Mouse (Mus musculus) limb, embryonic 10.5 days (tissue): ENCODE measurements around the gene Unc45a. TPM values are rescaled to one million over a fixed set of nuclear protein-coding genes. Genes with fewer than 3 reads are reported as not detected.

ENCODE experiments used
- DNase-seq: peaks from one replicate; pipeline ENCODE4 v3.0.0-alpha.2; 2017; ENCODE audit warnings: low spot score
- H3K27ac ChIP-seq: fragments of 300-500 bp; sonication (generic); 2 replicates; pipeline ENCODE4 v1.5.1; 2016; ENCODE audit warnings: mild to moderate bottlenecking
- H3K27me3 ChIP-seq: fragments of 300-500 bp; sonication (generic); 2 replicates; pipeline ENCODE4 v1.6.1; 2016; ENCODE audit warnings: low read depth, mild to moderate bottlenecking; ENCODE audit not compliant: poor library complexity, severe bottlenecking
- H3K36me3 ChIP-seq: fragments of 300-500 bp; sonication (generic); 2 replicates; pipeline ENCODE4 v1.6.1; 2016; ENCODE audit warnings: mild to moderate bottlenecking, moderate library complexity
- H3K4me1 ChIP-seq: fragments of 300-500 bp; sonication (generic); 2 replicates; pipeline ENCODE4 v1.6.1; 2016
- H3K4me3 ChIP-seq: fragments of 300-500 bp; sonication (generic); 2 replicates; pipeline ENCODE4 v1.5.1; 2016; ENCODE audit warnings: mild to moderate bottlenecking, moderate library complexity
- H3K9me3 ChIP-seq: fragments of 300-500 bp; sonication (generic); replicated peaks from 2 replicates; pipeline ENCODE4 v1.6.1; 2016; ENCODE audit warnings: mild to moderate bottlenecking
- WGBS: fragments of 180-500 bp; shearing (Covaris S2); methylation state at CpG from one replicate; pipeline ENCODE4 v1.1.7; 2016; 5-methylcytosine and 5-hydroxymethylcytosine counted together
- polyA plus RNA-seq: library from polyadenylated mRNA; unstranded; fragments of >200 nt; fragmentation: Nextera tagmentation; extraction: Ambion mirVana; gene quantifications from 2 replicates; pipeline ENCODE4 v1.2.1, GENCODE M21; 2016

Unc45a gene
- polyA plus RNA-seq, 1 experiment from 2014 or later = 51.8 TPM

DNA sequence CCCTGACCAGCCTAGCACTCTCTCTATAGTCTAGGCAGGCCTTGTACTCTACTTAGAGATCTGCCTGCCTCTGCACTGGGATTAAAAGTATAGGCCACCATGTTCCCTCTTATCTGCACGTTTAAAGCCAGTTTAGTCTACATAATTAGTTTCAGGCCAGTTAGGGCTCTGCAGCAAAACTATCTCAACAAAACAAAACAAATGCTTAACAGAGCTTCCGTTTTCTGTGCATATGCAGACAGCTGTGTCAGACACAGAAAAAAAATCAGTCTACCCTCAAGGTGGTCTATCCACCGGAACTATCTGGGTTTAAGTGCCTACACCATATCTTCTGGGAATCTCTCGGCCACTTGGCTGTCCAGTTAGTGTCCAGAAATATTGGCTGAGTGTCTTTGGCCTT is 32.5 kb upstream of the Unc45a start:
- no peaks in the 10 kb centered on the region for H3K27me3 ChIP-seq
- peaks cover 5% of the 10 kb centered on the region for H3K36me3 ChIP-seq
- no peaks in the 10 kb centered on the region for H3K9me3 ChIP-seq
- no peak overlapping the region for H3K4me3 ChIP-seq
- DNase-seq = no peak
- peaks cover 25% of the 10 kb centered on the region for H3K4me1 ChIP-seq
- H3K27ac ChIP-seq = no peak overlapping the region
- WGBS = 83% methylated on average over 4 of the region's 4 CpGs

- no peaks in the 10 kb centered on the region for H3K27me3 ChIP-seq
- H3K4me1 ChIP-seq = peaks cover 25% of the 10 kb centered on the region
- H3K9me3 ChIP-seq = no peaks in the 10 kb centered on the region
- H3K36me3 ChIP-seq = peaks cover 11% of the 10 kb centered on the region
- no peak overlapping the region for H3K27ac ChIP-seq
- DNase-seq = no peak
- no peak overlapping the region for H3K4me3 ChIP-seq
- 66% methylated on average over 2 of the region's 2 CpGs for WGBS
Observed at GRCm38 (mm10) chr7:80372667-80373066, 31.9 kb upstream of the Unc45a start.

DNA sequence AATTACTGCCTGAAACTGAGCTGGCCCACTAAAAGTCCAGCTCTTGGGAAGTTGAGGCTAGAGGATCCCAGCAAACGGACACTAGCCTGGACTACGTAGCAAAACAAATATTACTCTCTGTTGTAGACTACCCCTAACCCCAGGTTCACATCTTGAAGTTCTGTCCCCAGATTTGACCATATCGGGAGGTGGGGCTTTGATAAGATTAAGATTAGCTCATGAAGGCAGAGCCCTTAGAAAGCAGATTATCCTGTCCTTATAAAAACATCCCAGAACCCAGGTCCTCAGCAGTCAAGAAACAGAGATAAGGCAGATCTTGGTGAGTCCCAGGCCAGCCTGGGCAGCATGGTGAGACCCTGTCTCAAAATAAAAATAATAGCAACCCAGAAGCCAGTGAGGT is 31.4 kb upstream of the Unc45a start:
- Histone ChIP-seq H3K27me3 (no peaks in the 10 kb centered on the region), H3K36me3 (peaks cover 16% of the 10 kb centered on the region), H3K4me1 (peaks cover 25% of the 10 kb centered on the region), H3K27ac (no peak overlapping the region), H3K4me3 (no peak overlapping the region), H3K9me3 (no peaks in the 10 kb centered on the region)
- no peak for DNase-seq
- WGBS = 91% methylated on average over 3 of the region's 3 CpGs

- peaks cover 26% of the 10 kb centered on the region for H3K36me3 ChIP-seq
- WGBS = under 1% methylated on average over 86 of the region's 86 CpGs
- no peaks in the 10 kb centered on the region for H3K9me3 ChIP-seq
- H3K4me3 ChIP-seq = peak within 1 kb of the TSS; percentile 74
- peaks cover 25% of the 10 kb centered on the region for H3K4me1 ChIP-seq
- no peaks in the 10 kb centered on the region for H3K27me3 ChIP-seq
- H3K27ac ChIP-seq = peak within 1 kb of the TSS; percentile 92
- peak; percentile 82 for DNase-seq
Observed at GRCm38 (mm10) chr7:80371041-80371751, 30.4 kb upstream of the Unc45a start, which contains the start of gene Man2a2. Gene Man2a2, minus strand, starts transcription at chr7:80371375.

DNA sequence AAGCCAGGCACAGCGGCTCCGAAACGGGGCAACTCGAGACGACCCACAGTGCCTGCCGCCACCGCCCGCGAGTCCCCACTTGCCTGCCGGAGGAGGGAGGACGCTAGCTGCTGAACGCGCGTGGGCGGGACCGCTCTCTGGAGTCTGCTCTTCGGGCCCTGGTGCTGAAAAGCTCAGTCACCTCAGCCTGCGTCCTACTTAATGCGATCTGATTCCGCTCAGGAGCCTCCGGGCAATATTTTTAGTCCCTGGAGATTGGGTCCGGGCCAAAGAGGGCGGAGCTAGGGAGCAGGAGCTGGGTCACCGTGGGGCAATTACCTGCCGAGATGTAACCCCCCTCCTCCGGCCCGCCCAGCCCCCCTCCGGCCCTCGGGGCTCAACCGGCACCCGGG is 29.8 kb upstream of the Unc45a start:
- Histone ChIP-seq H3K27me3 (no peaks in the 10 kb centered on the region), H3K4me1 (peaks cover 25% of the 10 kb centered on the region), H3K27ac (peak overlapping the region; percentile 92), H3K9me3 (no peaks in the 10 kb centered on the region), H3K4me3 (peak overlapping the region; percentile 74), H3K36me3 (peaks cover 31% of the 10 kb centered on the region)
- under 1% methylated on average over 31 of the region's 31 CpGs for WGBS
- DNase-seq = peak; percentile 76

GRCm38 (mm10) chr7:80369967-80370431 is 29.2 kb upstream of the Unc45a start:
- WGBS = 31% methylated on average over 4 of the region's 4 CpGs
- peak overlapping the region; percentile 92 for H3K27ac ChIP-seq
- peaks cover 36% of the 10 kb centered on the region for H3K36me3 ChIP-seq
- DNase-seq = no peak
- H3K27me3 ChIP-seq = no peaks in the 10 kb centered on the region
- peaks cover 25% of the 10 kb centered on the region for H3K4me1 ChIP-seq
- H3K4me3 ChIP-seq = peak overlapping the region; percentile 74
- no peaks in the 10 kb centered on the region for H3K9me3 ChIP-seq

DNA sequence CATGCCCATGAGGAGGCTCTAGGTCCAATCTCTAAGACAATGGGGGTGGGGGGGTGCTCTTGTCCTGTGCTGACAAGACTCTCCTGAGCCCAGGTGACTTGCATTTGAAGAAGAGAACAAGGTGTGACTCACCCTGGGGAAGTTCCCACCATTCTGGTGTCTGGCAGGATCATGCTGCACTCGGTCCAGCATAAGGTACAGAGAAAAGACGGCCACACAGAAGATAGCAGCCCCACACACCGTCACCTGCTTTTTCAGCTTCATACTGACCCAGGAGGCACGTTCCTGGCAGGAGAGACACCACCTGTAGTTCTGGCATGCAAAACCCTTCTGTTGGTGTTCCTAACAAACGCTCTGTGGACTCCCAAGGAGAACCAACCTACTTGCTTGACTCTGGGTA is 28.7 kb upstream of the Unc45a start:
- peaks cover 25% of the 10 kb centered on the region for H3K4me1 ChIP-seq
- no peaks in the 10 kb centered on the region for H3K27me3 ChIP-seq
- H3K27ac ChIP-seq = 0 out of 2 replicates have a peak overlapping the region, but pooled peaks have one; percentile 12
- no peaks in the 10 kb centered on the region for H3K9me3 ChIP-seq
- H3K36me3 ChIP-seq = peaks cover 41% of the 10 kb centered on the region
- H3K4me3 ChIP-seq = peak overlapping the region; percentile 74
- no peak for DNase-seq
- WGBS = 67% methylated on average over 5 of the region's 5 CpGs

DNA sequence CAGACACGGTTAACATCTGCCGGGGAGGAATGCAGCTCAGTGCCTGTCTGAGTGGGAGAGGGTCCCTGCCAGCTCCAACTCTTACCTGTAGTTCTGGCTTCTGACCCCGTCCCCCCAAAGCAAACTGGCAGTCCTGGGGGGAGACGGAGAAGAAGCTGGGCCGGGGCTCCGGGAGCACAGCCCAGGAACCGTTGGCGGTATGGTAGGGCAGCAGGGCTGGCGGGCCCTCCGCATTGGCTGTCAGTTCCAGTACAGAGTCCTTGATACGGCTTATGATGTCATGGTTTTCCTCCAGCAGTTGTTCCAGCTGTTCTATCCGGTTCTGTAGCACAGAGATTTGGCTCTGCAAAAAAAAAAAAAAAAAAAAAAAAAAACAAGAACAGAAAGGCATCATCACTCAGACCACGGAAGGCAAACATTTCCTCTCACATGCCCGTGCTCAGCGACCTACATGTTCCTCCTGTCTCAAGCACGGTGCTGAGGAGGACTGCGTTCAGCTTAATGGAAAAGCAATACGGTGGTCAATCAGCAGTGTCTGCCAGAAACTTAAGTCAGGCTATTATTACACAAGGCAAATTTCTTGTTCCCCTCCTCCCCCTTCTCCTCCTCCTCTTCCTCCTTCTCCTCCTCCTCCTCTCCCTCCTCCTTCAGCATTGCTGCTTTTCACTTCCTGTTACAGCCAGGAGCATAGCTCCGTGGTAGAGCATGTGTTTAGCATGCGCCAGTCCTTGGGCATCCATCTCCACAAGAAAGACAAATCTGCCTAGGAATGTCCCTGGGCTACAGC is 28.0 kb upstream of the Unc45a start:
- no peak for DNase-seq
- Histone ChIP-seq H3K4me1 (peaks cover 25% of the 10 kb centered on the region), H3K27ac (0 out of 2 replicates have a peak overlapping the region, but pooled peaks have one; percentile 12), H3K4me3 (peak overlapping the region; percentile 74; the same call in 1 of the 2 replicates), H3K27me3 (no peaks in the 10 kb centered on the region), H3K9me3 (no peaks in the 10 kb centered on the region), H3K36me3 (peaks cover 48% of the 10 kb centered on the region)
- 84% methylated on average over 20 of the region's 20 CpGs for WGBS

DNA sequence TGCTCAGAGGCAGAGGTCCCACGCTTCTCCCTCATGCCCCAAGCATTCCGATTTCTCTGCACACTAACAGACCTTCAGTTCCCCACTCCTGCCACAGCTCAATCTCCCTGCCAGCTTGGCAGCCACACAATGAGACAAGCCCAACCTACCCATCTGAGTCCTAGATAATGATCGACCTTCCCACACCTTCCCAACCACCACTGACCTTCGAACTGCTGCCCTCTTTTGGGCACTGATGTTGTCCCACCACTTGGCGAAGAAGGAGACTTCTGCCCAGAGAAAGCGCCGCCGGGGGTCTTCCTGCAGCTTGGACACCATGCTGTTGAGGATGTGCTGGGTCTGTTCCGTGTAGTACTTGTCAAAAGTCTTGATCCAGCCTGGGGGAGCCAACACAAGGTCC is 27.2 kb upstream of the Unc45a start:
- no peaks in the 10 kb centered on the region for H3K9me3 ChIP-seq
- 88% methylated on average over 9 of the region's 9 CpGs for WGBS
- no peak overlapping the region for H3K27ac ChIP-seq
- DNase-seq = no peak
- H3K36me3 ChIP-seq = peaks cover 56% of the 10 kb centered on the region
- H3K4me1 ChIP-seq = peaks cover 25% of the 10 kb centered on the region
- no peak overlapping the region for H3K4me3 ChIP-seq
- no peaks in the 10 kb centered on the region for H3K27me3 ChIP-seq

DNA sequence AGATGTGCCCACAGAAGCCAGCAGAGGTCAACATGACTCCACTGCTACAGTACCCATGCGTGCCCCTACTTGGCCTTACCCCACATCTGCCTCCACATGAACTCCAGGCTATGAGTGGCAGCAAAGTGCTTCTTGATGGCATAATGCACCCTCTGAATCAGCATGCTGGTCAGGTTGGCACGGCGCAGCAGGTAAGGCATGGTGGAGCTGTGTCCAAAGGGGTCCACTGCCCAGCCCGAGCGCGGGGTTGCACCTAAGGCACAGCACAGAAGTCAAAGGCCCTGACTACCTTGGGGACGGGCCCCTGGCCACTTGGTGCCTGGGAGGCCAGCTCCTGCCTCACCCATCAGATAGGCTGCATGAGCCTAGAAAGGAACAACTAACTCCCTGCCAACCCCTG is 26.4 kb upstream of the Unc45a start:
- Histone ChIP-seq H3K27ac (no peak overlapping the region), H3K36me3 (peaks cover 64% of the 10 kb centered on the region), H3K9me3 (no peaks in the 10 kb centered on the region), H3K27me3 (no peaks in the 10 kb centered on the region), H3K4me3 (no peak overlapping the region), H3K4me1 (peaks cover 25% of the 10 kb centered on the region)
- WGBS = 97% methylated on average over 7 of the region's 7 CpGs
- DNase-seq = no peak

DNA sequence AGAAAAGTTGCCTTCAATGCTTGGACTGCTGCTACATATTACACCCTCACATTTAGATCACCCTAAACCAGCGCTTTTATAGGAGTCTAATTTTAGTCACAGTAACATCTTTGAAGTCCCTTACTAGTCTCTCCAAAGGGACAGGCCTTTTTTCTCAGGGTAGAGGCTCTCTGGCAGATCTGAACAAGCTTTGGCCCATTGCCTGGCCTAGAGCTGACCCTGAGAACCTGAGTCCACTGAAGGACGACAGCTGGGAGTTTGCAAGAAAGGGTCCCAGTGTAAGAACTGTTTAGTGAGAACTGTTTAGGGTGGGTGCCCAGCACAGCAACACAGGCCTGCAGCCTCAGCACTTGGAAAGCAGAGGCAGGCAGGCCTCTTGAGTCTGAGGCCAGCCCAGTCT is 25.0 kb upstream of the Unc45a start:
- DNase-seq = no peak
- Histone ChIP-seq H3K9me3 (no peaks in the 10 kb centered on the region), H3K36me3 (peaks cover 78% of the 10 kb centered on the region), H3K27me3 (no peaks in the 10 kb centered on the region), H3K4me1 (peaks cover 22% of the 10 kb centered on the region), H3K4me3 (no peak overlapping the region), H3K27ac (no peak overlapping the region)
- 88% methylated on average over 2 of the region's 2 CpGs for WGBS

DNA sequence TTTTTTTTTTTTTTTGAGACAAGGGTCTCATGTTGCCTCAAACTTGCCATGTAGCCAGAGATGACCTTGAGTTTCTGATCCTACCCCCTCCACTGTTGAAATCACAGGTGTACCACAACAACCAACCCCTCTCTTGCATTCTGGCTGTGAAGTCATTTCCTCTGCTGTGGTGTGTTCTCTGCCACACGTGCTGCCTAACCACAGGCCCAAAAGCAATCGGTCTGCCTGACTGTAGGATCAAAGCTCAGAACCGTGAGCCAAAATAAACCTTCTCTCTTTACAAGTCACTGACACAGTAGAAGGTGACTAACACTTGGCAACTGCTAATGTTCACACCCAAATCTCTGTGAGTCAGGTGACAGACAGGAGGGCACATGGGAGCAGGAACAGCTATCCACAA is 19.6 kb upstream of the Unc45a start:
- Histone ChIP-seq H3K4me3 (no peak overlapping the region), H3K36me3 (peaks cover 99% of the 10 kb centered on the region), H3K9me3 (no peaks in the 10 kb centered on the region), H3K4me1 (no peaks in the 10 kb centered on the region), H3K27ac (no peak overlapping the region), H3K27me3 (no peaks in the 10 kb centered on the region)
- no peak for DNase-seq
- WGBS = 58% methylated on average over 3 of the region's 3 CpGs

GRCm38 (mm10) chr7:80358039-80358438 is 17.2 kb upstream of the Unc45a start:
- peaks cover 94% of the 10 kb centered on the region for H3K36me3 ChIP-seq
- H3K27me3 ChIP-seq = no peaks in the 10 kb centered on the region
- WGBS = 89% methylated on average over 4 of the region's 4 CpGs

More at GRCm38 (mm10) chr7:80358039-80358438, 17.2 kb upstream of the Unc45a start:
- DNase-seq = no peak
- Histone ChIP-seq H3K4me3 (no peak overlapping the region), H3K4me1 (no peaks in the 10 kb centered on the region), H3K9me3 (no peaks in the 10 kb centered on the region), H3K27ac (no peak overlapping the region)
